Mouse (Mus musculus) bone marrow macrophage, adult 2 months (primary cell): ENCODE data around the gene Olfr1347.
"Not testable (repeated sequence)": the region's sequence is repeated elsewhere in the genome, so short reads cannot be mapped to it uniquely, and the experiment has no call there.

Source experiments
- CTCF ChIP-seq: IDR thresholded peaks from 2 replicates; pipeline ENCODE4 v1.5.1; 2012; ENCODE audit warnings: low read depth, mild to moderate bottlenecking, low read length, moderate library complexity
- POLR2A ChIP-seq: IDR thresholded peaks from 2 replicates; pipeline ENCODE4 v1.6.1; 2012; ENCODE audit warnings: mild to moderate bottlenecking, low read depth, low read length, borderline replicate concordance

DNA sequence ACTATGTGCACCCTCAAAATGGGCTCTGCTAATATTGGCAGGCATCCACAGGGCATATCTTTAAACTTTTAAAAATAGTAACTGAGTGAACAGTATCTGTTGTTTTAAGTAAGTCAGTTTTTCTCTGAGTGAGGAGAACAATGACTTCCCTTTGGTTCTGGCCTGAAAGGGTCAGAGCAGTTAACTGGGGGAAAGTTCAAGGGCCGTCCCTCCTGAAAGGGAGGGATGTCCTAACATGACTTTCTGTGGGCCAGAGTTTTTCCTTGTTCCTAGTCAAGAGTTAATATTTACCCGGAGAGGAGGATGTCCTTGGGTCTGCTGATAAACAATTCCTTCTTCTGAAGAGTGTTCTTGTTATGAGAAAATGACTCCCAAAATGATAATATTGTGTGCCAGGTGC is 21.9 kb downstream of the Olfr1347 start:
- not testable (repeated sequence) for TF ChIP-seq POLR2A, CTCF
